Mouse (Mus musculus) forebrain, embryonic 10.5 days (tissue): ENCODE results near the gene Ufc1. TPM values are rescaled to one million over a fixed set of nuclear protein-coding genes. Genes with fewer than 3 reads are reported as not detected.
A peak's percentile ranks its signal among the peaks of the same experiment; 100 is the strongest.

Experiments used
- DNase-seq: peaks from one replicate; pipeline ENCODE4 v3.0.0-alpha.2; 2017; ENCODE audit warnings: low spot score; ENCODE audit errors: extremely low spot score
- H3K27ac ChIP-seq: fragments of 300-500 bp; sonication (generic); 2 replicates; pipeline ENCODE4 v1.5.1; 2016; ENCODE audit warnings: mild to moderate bottlenecking
- H3K27me3 ChIP-seq: fragments of 300-500 bp; sonication (generic); 2 replicates; pipeline ENCODE4 v1.6.1; 2016; ENCODE audit warnings: mild to moderate bottlenecking; ENCODE audit not compliant: poor library complexity, severe bottlenecking
- H3K36me3 ChIP-seq: fragments of 300-500 bp; sonication (generic); replicated peaks from 2 replicates; pipeline ENCODE4 v1.6.1; 2016; ENCODE audit warnings: mild to moderate bottlenecking, moderate library complexity
- H3K4me1 ChIP-seq: fragments of 300-500 bp; sonication (generic); 2 replicates; pipeline ENCODE4 v1.6.1; 2016
- H3K4me3 ChIP-seq: fragments of 300-500 bp; sonication (generic); 2 replicates; pipeline ENCODE4 v1.5.1; 2016; ENCODE audit warnings: mild to moderate bottlenecking, moderate library complexity
- H3K9me3 ChIP-seq: fragments of 300-500 bp; sonication (generic); 2 replicates; pipeline ENCODE4 v1.6.1; 2016; ENCODE audit warnings: mild to moderate bottlenecking, moderate library complexity
- WGBS: fragments of 180-500 bp; shearing (Covaris S2); methylation state at CpG from one replicate; pipeline ENCODE4 v1.1.7; 2016; 5-methylcytosine and 5-hydroxymethylcytosine counted together
- polyA plus RNA-seq: library from polyadenylated mRNA; unstranded; fragments of >200 nt; fragmentation: Nextera tagmentation; extraction: Ambion mirVana; gene quantifications from 2 replicates; pipeline ENCODE4 v1.2.1, GENCODE M21; 2016

Gene Ufc1
- polyA plus RNA-seq, 1 experiment from 2014 or later = 94.3 TPM

- peaks cover 22% of the 10 kb centered on the region for H3K4me1 ChIP-seq
- 86% methylated on average over 17 of the region's 17 CpGs for WGBS
- H3K27ac ChIP-seq = no peak overlapping the region
- H3K4me3 ChIP-seq = no peak overlapping the region
- H3K27me3 ChIP-seq = 0 out of 2 replicates have a peak, but pooled peaks cover 3% of the 10 kb centered on the region
- no peaks in the 10 kb centered on the region for H3K9me3 ChIP-seq
- no peak for DNase-seq
- H3K36me3 ChIP-seq = peaks cover 44% of the 10 kb centered on the region
Observed at GRCm38 (mm10) chr1:171258921-171259320, 35.9 kb downstream of the Ufc1 start.

GRCm38 (mm10) chr1:171257781-171258180, 37.0 kb downstream of the Ufc1 start:
- Histone ChIP-seq H3K4me3 (no peak overlapping the region), H3K27me3 (peaks cover 8% of the 10 kb centered on the region; the same call in 1 of the 2 replicates), H3K4me1 (peaks cover 19% of the 10 kb centered on the region), H3K27ac (no peak overlapping the region), H3K9me3 (no peaks in the 10 kb centered on the region), H3K36me3 (peaks cover 53% of the 10 kb centered on the region)
- WGBS = 91% methylated on average over 9 of the region's 9 CpGs
- no peak for DNase-seq

- Histone ChIP-seq H3K9me3 (no peaks in the 10 kb centered on the region), H3K4me1 (peaks cover 19% of the 10 kb centered on the region), H3K27me3 (peaks cover 11% of the 10 kb centered on the region; the same call in 1 of the 2 replicates), H3K4me3 (no peak overlapping the region), H3K27ac (no peak overlapping the region), H3K36me3 (peaks cover 56% of the 10 kb centered on the region)
- DNase-seq = peak; percentile 60
- whole genome bisulfite sequencing = 69% methylated on average over 15 of the region's 15 CpGs
Observed at GRCm38 (mm10) chr1:171256937-171257548, 37.8 kb downstream of the Ufc1 start.

- Histone ChIP-seq H3K27me3 (peaks cover 12% of the 10 kb centered on the region), H3K9me3 (no peaks in the 10 kb centered on the region), H3K4me3 (no peak overlapping the region), H3K4me1 (peaks cover 26% of the 10 kb centered on the region), H3K36me3 (peaks cover 56% of the 10 kb centered on the region), H3K27ac (0 out of 2 replicates have a peak overlapping the region, but pooled peaks have one; percentile 0)
- no peak for DNase-seq
- WGBS = 92% methylated on average over 24 of the region's 24 CpGs
Observed at GRCm38 (mm10) chr1:171256095-171256818, 38.6 kb downstream of the Ufc1 start.

- WGBS = 42% methylated on average over 17 of the region's 17 CpGs
- H3K4me3 ChIP-seq = peak overlapping the region; percentile 53
- H3K4me1 ChIP-seq = peaks cover 64% of the 10 kb centered on the region
- no peak for DNase-seq
- no peaks in the 10 kb centered on the region for H3K9me3 ChIP-seq
- peak overlapping the region; percentile 87 for H3K27ac ChIP-seq
- peaks cover 40% of the 10 kb centered on the region for H3K36me3 ChIP-seq
- H3K27me3 ChIP-seq = peaks cover 14% of the 10 kb centered on the region
Observed at GRCm38 (mm10) chr1:171252415-171252814, 42.4 kb downstream of the Ufc1 start.

GRCm38 (mm10) chr1:171251594-171252324, 43.1 kb downstream of the Ufc1 start:
- Histone ChIP-seq H3K27ac (peak overlapping the region; percentile 87), H3K36me3 (peaks cover 37% of the 10 kb centered on the region), H3K27me3 (peaks cover 14% of the 10 kb centered on the region), H3K4me1 (peaks cover 65% of the 10 kb centered on the region), H3K9me3 (no peaks in the 10 kb centered on the region), H3K4me3 (peak overlapping the region; percentile 53)
- 3% methylated on average over 13 of the region's 13 CpGs for WGBS
- DNase-seq = peak; percentile 56

- Histone ChIP-seq H3K36me3 (peaks cover 29% of the 10 kb centered on the region), H3K4me3 (peak within 1 kb of the TSS; percentile 53), H3K27ac (peak within 1 kb of the TSS; percentile 87), H3K4me1 (peaks cover 70% of the 10 kb centered on the region), H3K27me3 (peaks cover 14% of the 10 kb centered on the region), H3K9me3 (no peaks in the 10 kb centered on the region)
- DNase-seq = no peak
- 12% methylated on average over 26 of the region's 26 CpGs for WGBS
Observed at GRCm38 (mm10) chr1:171250680-171251593, 43.9 kb downstream of the Ufc1 start, which contains the start of gene Ndufs2. Gene Ndufs2, minus strand, starts transcription at chr1:171251388.

GRCm38 (mm10) chr1:171249913-171250600, 44.8 kb downstream of the Ufc1 start, which contains the start of gene Adamts4:
Gene Adamts4, plus strand, starts transcription at chr1:171250421.
- 12% methylated on average over 5 of the region's 5 CpGs for WGBS
- Histone ChIP-seq H3K9me3 (no peaks in the 10 kb centered on the region), H3K4me1 (peaks cover 77% of the 10 kb centered on the region), H3K27me3 (peaks cover 14% of the 10 kb centered on the region), H3K4me3 (peak within 1 kb of the TSS; percentile 53), H3K27ac (peak within 1 kb of the TSS; percentile 95), H3K36me3 (peaks cover 30% of the 10 kb centered on the region)
- DNase-seq = peak; percentile 54

GRCm38 (mm10) chr1:171248386-171249226, 46.2 kb downstream of the Ufc1 start:
- peaks cover 77% of the 10 kb centered on the region for H3K4me1 ChIP-seq
- H3K36me3 ChIP-seq = peaks cover 30% of the 10 kb centered on the region
- peak overlapping the region; percentile 84; the same call in 1 of the 2 replicates for H3K4me3 ChIP-seq
- no peak for DNase-seq
- peaks cover 14% of the 10 kb centered on the region for H3K27me3 ChIP-seq
- 31% methylated on average over 3 of the region's 3 CpGs for WGBS
- peak overlapping the region; percentile 95 for H3K27ac ChIP-seq
- H3K9me3 ChIP-seq = no peaks in the 10 kb centered on the region

- WGBS = 37% methylated on average over 4 of the region's 4 CpGs
- no peak for DNase-seq
- Histone ChIP-seq H3K27me3 (peaks cover 10% of the 10 kb centered on the region), H3K4me3 (peak overlapping the region; percentile 84), H3K36me3 (peaks cover 32% of the 10 kb centered on the region), H3K4me1 (peaks cover 71% of the 10 kb centered on the region), H3K9me3 (no peaks in the 10 kb centered on the region), H3K27ac (peak overlapping the region; percentile 95)
Observed at GRCm38 (mm10) chr1:171247916-171248315, 46.9 kb downstream of the Ufc1 start.

GRCm38 (mm10) chr1:171247453-171247841, 47.4 kb downstream of the Ufc1 start:
- H3K27ac ChIP-seq = peak overlapping the region; percentile 95

More at GRCm38 (mm10) chr1:171247453-171247841, 47.4 kb downstream of the Ufc1 start:
- Histone ChIP-seq H3K4me1 (peaks cover 66% of the 10 kb centered on the region), H3K36me3 (peaks cover 32% of the 10 kb centered on the region), H3K27me3 (peaks cover 5% of the 10 kb centered on the region), H3K4me3 (peak overlapping the region; percentile 84), H3K9me3 (no peaks in the 10 kb centered on the region)
- DNase-seq = no peak
- 16% methylated on average over 13 of the region's 13 CpGs for WGBS
